Mouse (Mus musculus) MEL (cell line): ENCODE results near the gene Frmpd4.

ENCODE experiments used
- ETS1 ChIP-seq: IDR thresholded peaks from 2 replicates; pipeline ENCODE4 v1.6.1; 2012; ENCODE audit warnings: low read depth, mild to moderate bottlenecking, inconsistent platforms, low read length, improper control_type of control experiment, moderate library complexity
- GATA1 ChIP-seq: IDR thresholded peaks from 2 replicates; pipeline ENCODE4 v1.6.1; 2011; ENCODE audit warnings: low read depth, low read length, improper control_type of control experiment
- NELFE ChIP-seq: IDR thresholded peaks from 2 replicates; pipeline ENCODE4 v1.6.1; 2011; ENCODE audit warnings: low read depth, low read length, improper control_type of control experiment
- RAD21 ChIP-seq: IDR thresholded peaks from 2 replicates; pipeline ENCODE4 v1.6.1; 2011; ENCODE audit warnings: mild to moderate bottlenecking, low read depth, low read length, improper control_type of control experiment
- USF2 ChIP-seq, 2 experiments: IDR thresholded peaks; 2 replicates each; pipeline ENCODE4 v1.6.1; 2011 to 2012; ENCODE audit warnings: improper control_type of control experiment in 2 of 2, low read length in 2 of 2, borderline replicate concordance in 1 of 2, inconsistent platforms in 1 of 2, low read depth in 1 of 2, mild to moderate bottlenecking in 1 of 2; ENCODE audit not compliant: insufficient read depth in 1 of 2
- ZNF384 ChIP-seq: IDR thresholded peaks from 2 replicates; pipeline ENCODE4 v1.6.1; 2012; ENCODE audit warnings: low read depth, mild to moderate bottlenecking, inconsistent platforms, low read length, improper control_type of control experiment

DNA sequence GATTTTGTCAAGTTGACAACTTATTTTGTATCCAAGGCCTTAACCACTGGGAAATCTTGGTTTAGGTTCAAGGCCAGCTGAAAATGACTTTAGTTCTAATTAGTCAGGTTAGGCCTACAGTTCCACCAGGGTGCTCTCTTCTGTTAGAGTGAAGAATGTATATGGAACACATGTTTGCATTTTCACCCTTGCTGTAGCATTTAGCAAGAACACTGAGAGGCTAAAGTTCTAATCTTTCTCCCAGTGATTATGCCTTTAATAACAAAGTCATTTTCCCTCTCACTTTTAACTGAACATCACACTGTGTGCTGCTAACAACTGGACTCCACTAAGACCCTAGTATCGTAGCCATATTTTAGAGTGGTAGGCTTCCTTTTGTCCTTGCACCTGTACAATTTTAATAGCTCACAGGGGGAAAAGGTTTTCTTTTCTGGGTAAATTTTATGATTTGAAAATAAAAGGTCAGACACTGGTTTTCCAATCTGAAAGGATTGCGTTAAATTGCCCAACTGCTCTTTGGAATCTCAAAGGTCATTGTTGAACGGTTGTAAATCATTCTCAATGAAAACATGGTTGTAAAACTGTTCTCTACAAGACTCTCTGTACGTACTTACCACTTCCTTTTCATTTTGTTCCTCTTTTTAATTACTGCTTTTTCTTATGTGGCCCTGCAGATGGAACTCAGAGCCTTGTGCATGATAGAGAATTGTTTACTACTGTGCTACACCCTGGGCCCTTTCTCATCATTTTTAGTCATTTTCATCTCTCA, 1093.4 kb downstream of the Frmpd4 start:
- TF ChIP-seq RAD21 (no peak), USF2 (IDR thresholded peaks at IDR 0.05; ENCODE audit: borderline replicate concordance in 1 of 2, insufficient read depth in 1 of 2, low read depth in 1 of 2, low read length in 2 of 2) (no peak), ETS1 (no peak), GATA1 (no peak), ZNF384 (no peak), NELFE (no peak)
